Mouse (Mus musculus) 3134 (cell line): ENCODE measurements at regions not wholly inside any gene's neighbourhood (a gene's known extent, or its start where the extent isn't known, plus 50 kb on each side); places are given as distances from the start of the nearest gene placed in this dataset.

Experiments
- DNase-seq: peaks from one replicate; pipeline ENCODE4 v3.0.0-alpha.2; 2011; ENCODE audit warnings: low spot score; ENCODE audit not compliant: insufficient read length; ENCODE audit errors: extremely low read depth

DNA sequence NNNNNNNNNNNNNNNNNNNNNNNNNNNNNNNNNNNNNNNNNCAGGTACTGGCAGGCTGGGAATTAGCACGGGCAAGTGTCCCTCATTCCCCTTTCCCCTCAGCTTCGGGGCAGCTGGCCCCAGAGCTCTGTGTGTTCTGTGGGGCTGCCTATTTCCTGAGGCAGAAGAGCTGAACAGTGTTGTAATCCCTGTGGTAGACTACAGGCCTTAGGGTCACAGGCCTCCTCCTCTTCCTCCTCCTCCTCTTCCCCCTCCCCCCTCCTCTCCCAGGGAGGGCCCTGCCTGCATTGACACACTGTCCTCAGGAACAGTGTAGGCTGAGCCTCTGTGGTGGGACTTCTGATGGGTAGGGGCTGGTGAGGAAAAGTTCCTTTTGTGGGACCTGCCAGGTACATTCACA is 247.7 kb downstream of the Uaca start:
- DNase-seq = no peak

DNA sequence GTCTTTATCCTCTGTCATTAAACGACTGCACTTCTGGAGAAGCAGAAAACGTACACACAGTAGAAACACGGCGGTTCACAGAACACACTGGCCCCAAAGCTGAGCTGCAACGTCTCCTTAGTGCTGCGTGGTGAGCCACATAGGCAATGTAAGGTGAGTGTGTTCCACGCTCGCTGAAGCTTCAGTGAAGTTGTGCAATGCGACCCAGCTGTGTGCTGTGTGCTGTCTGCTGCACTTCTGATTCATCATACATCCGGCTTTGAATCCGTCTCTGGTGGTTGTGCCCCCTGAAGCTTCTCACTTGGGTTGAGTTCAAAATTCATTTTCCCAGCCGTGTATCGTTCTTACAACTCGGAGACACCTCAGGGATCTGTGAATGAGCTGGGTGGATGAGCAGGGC is 250.6 kb downstream of the Uaca start:
- no peak for DNase-seq

- DNase-seq = no peak
Measured at GRCm38 (mm10) chr9:61046517-61046916, 252.2 kb downstream of the Uaca start.

DNA sequence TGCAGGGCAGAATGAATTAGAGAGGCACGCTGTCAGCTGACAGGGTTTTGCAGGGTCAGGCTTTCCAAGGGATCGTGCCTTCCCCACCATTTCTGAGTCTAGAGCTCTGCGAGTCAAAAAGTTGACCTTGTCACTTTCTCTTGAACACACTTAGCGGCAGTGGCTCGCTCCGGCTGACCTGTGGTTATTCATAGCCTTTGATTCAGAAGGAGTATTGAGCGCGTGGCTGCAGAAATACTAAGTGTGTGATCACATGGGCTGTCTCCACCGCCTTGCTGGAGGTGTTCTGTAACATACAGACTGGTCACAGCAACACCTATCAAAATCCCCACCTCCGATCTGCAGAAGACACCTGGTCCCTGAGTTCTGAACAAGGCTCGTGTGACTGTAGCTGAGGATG is 252.9 kb downstream of the Uaca start:
- no peak for DNase-seq

GRCm38 (mm10) chr9:61048576-61048975 is 254.2 kb downstream of the Uaca start:
- no peak for DNase-seq

DNA sequence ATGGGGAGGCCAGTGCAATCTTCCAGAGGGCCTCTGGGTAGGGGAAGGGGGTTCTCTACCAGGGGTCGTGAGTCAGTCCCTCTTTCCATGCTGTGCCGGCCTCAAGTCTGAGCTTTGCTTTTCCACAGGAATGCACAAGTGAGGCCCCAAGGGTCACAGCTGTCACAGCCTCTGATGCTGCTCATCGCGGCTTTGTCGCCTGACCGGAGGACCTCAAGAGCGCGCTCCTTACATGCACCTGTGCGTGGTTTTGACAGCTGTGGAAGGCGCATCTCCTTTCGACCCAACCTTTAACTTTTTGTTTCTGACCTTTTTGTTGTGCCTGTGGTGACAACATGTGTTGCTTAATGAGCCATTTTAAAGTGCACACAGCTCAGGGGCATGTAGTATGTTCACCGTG is 258.3 kb downstream of the Uaca start:
- DNase-seq = no peak

GRCm38 (mm10) chr9:61054427-61054826 is 260.1 kb downstream of the Uaca start:
- no peak for DNase-seq

DNA sequence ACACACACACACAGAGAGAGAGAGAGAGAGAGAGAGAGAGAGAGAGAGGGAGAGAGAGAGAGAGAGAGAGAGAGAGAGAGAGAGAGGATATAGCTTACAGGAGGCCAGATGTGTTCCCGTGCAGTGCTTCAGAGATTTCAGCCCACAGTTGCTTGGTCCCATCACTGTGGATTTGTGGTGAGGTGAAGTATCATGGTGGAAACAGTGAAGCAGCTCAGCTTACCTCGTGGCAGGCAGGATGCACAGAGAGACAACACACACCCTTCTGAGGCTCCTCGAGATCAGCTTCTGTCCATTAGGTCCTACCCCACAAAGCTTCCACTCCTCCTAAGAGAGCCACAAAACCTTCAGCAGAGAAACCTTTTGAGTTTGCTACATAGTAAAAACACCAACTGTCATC is 261.1 kb downstream of the Uaca start:
- no peak for DNase-seq

- no peak for DNase-seq
Measured at GRCm38 (mm10) chr9:61055928-61056730, 261.8 kb downstream of the Uaca start.

DNA sequence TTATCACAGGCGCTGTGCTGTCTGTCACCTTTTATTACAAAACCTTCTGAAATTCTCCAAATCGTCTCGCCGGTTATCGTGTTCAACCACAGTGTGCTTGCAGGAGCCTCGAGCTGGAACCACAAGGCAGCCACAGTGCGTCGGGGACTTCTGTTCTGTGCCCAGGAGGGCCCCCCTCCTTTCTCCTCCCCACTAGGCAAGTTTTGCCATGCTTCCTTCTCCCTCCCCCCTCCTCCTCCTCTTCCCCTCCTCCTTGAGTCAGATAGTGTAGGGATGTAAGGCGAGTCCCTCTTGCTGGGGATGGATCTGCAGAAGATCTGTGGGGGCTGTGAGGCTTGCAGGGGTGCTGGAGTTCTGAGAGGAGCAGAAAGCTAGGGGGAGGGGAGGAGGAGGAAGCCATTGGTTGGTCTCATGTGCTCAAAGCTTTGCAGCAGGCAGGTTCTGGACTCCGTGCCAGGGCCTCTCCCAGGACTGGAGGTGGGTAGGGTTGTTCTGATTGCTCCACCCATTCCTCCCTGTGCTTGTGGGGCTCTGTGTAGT is 262.5 kb downstream of the Uaca start:
- DNase-seq = no peak

GRCm38 (mm10) chr9:61059225-61059624 is 264.9 kb downstream of the Uaca start:
- DNase-seq = no peak

DNA sequence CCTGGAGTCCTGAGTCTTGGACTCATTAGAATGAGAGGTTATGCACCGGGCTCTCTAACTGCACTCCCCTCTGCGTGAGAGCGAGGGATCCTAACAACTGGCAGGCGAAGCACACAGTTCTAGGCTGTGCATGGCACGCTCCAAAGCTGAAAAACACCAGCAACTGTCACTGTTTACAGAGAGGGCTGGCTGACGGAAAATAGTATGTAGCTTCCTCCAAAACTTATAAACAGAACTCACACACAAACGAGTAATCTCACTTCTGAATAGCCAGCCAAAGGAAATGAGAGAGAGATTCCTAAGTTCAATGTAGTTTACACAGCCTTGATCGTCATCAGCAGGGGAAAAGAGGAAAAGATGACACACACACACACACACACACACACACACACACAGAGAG is 266.6 kb downstream of the Uaca start:
- DNase-seq = no peak

DNA sequence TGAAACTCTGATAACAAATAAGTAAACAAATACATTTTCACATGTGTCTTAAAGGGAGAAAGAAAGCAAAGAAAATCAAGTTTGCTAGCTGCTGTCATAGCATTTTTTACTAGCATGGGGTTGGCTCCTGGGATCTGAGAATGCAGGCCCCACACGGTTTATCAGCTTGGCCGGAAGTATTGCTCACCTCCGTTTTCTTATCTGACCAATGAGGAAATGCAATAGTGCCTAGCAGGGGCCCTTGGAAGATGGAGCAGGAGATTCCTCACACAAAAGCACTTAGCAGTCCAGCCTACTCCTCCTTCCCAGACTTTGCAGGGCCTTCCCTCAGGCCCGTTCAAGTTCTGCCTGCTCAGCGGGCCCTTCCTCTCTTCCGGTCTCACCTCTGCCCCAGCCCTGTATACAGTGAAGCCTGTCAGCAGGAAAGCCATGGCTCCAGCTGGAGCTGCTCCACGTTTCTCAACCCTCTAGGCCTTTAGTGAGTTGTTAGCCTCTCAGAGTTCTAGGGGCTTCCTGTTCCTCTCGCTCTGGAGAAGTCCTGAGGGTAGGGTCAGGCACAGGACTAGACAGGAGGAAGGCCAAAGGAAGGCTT is 270.5 kb downstream of the Uaca start:
- no peak for DNase-seq

DNA sequence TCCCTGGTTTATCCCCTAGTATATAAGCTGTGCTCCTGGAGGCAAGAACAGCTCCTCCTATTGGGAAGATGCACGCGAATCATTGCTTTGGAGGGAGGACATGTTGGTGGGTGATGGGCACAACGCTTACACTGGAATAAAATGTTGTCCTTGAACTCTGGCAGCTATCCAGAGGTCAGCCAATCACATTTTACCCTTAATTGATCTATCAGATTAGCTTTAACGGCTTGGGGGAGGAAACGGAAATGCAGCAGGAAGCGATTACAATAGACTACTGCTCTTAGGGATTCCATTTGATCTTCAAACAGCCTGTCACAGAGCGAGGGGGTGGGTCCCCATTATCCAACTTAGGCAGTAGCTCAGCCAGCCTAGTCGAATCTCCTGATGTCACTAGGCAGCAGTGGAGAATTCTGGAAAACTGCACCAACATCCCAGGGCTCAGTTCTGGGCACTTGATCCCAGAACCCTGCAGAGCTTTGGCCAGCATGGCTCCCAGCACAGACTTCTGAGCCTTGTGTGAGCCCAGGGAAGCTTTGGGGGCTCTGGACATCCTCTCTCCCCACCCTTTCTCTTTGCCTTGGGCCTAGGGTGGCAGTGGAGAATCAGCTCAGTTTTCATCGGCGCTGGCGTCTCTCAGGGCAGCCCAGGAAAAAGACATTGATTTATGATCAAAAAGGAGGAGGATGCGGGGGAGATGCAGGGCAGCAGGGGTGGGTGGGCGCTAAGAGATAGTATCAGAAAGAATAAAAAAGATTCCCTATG is 275.4 kb downstream of the Uaca start:
- no peak for DNase-seq

- DNase-seq = no peak
Measured at GRCm38 (mm10) chr9:61070315-61070707, 276.0 kb downstream of the Uaca start.

DNA sequence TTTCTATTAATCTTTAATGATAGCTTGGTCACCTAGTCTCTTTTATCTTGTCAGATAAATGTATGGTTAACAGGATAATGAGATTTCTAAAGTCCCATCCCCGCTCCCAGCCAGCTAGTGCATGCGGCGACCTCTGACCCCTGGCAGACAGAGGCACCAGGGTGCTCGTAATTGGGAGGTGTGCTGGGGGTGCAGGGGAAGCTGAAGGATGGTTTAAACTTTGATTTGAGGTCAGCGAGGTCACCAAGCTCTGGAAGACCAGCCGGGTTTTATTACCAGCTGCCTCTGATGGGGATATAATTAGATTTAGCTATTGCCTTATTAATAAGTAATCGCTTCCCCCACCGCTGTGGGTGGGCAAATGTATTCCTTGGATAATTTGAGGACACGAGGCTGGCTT is 276.5 kb downstream of the Uaca start:
- no peak for DNase-seq

DNA sequence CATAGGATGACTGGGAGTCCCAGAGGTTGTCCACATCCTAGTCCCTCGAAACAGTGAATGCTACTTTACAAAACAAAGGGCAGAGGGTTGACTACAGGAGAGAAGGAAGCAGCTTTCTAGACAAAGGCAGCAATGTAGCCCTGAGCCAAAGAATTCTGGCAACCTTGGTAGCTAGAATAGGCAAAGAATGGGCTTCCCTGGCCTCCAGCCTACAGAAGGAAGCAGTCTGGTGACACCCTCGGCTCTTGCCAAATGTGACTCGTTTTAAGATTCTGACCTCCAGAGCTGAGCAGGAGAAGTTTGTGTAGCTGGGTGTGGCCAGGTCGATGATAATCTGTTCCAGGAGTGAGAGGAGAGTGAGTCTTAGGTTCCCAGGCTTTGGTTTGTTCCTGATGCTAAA is 279.1 kb downstream of the Uaca start:
- no peak for DNase-seq

GRCm38 (mm10) chr9:61075071-61075470 is 280.7 kb downstream of the Uaca start:
- no peak for DNase-seq

GRCm38 (mm10) chr9:61077181-61077580 is 282.8 kb downstream of the Uaca start:
- no peak for DNase-seq

DNA sequence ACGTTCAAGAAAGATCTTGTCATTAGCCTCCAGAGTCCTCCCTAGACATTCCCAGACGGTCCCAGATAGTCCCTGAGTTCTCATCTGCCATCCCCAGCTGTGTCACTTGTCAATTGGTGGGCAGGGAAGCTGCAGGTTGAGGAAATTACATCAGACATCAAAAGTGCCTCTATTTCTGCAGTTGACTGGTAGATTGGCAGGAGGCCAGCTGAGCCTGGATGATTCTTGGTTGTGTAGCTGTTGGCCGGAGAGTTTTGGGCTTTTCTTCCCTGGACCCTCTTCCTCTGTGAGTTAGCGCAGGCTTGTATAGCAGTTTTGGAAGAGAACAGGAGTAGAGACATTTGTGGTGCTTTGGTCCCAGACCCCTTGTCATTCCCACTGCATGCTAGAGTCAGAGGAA is 283.5 kb downstream of the Uaca start:
- DNase-seq = no peak

DNA sequence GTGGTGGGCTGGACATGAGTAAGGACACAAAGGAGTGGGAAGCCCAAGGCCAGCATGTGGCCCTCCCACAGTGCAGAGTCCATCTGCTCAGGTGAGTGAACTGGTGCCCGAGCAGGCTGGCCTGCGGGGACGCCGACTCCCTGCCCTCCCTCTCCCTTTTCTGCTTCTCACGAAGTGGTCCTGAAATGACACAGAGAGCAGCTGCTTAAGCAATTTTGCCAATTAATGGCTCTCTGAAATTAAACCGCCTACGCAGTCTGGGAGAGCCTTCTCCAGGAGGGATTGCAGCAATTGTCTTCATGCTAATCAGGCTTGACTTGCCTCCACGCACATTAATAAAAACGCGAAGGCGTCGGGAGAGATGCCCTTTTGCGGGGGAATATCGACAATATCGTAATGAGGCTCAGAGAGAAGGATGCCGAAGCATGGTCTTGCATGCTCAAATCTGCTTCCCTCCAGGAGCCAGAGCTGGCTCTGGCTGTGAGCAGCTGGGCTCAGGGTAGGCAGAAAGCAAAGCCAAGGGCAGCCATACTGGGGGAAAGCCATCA is 287.2 kb downstream of the Uaca start:
- DNase-seq = no peak
